Mouse (Mus musculus): ENCODE measurements around the gene Csn3.

Csn3 gene

GRCm38 (mm10) chr5:87925372-87925771, at the start of gene Csn3:
Gene Csn3 (plus strand): TSS chr5:87925579.
- POLR2A ChIA-PET: no interaction called here
- CTCF ChIA-PET: no interaction called here

GRCm38 (mm10) chr5:87884729-87885128, 40.6 kb upstream of the Csn3 start, which contains the start of gene Odam:
Gene Odam (plus strand): TSS chr5:87885029.
- ChIA-PET POLR2A (no interaction called here), CTCF (interaction anchor here in 1 of 4 experiments (0.6 kb wide), 1 partner anchor 220 kb away, joined by 5 read pairs; no protein-coding TSS in a partner anchor)

- ChIA-PET POLR2A (no interaction called here), CTCF (no interaction called here)
Observed at GRCm38 (mm10) chr5:87931603-87932002, 6.2 kb downstream of the Csn3 start.

DNA sequence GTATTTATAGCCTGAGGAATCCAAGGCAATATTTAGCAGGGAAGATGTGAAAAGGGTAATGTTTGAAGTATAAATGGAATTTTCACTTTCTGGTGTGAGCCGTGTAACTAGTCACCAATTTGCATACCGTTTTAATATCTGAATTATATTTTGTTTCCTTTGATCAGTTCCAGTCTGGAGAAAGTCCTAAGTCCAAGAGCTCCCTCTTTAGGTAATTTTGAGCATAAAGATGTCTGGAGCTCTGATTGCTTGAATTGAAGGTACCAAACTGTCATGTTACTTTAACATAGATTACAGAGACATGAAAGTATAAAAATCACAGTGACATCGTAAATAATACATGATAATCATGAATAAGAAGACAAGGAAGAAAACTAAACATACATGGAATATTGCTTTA, 15.4 kb downstream of the Csn3 start:
- ChIA-PET POLR2A (no interaction called here), CTCF (interaction anchor here in 1 of 4 experiments (1.0 kb wide), 1 partner anchor 69 kb away, joined by 3 read pairs; no protein-coding TSS in a partner anchor)

DNA sequence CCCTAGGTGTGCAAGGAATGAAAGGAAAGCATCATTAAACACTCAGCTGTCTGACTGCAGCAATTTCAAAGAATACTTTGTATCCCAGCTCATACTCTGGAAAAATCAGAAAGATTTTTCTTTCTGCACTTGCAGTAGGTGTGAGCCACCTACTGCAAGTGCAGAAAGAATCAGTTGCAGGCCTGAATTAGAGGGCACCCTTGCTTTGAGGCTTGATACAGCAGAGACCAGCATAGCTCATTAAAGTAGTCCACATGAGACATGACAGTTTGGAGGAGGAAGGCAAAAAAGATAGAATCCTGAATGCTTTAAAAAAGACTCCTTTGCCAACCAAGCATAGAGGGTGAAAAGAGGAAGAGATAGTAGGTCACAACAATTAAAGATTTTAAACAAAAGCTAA, 17.1 kb downstream of the Csn3 start:
- ChIA-PET CTCF (no interaction called here), POLR2A (no interaction called here)

DNA sequence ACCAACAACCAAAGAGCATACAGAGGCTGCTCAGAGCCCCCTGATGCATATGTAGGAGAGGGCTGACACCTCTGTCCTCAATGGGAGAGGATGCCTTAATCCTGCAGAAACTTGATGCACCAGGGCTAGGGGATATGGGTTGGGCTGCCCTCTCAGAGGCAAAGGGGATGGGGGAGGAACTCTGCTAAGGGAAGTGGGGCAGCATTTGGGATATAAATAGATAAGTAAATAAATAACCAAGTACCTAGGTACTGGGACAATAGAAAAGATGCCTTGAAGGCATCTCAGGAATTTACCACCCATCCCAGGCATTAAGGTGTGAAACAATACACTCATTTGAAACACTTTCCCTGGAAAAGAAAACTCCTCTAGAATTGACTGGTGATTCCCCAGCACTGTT, 26.5 kb downstream of the Csn3 start:
- ChIA-PET POLR2A (no interaction called here), CTCF (no interaction called here)

DNA sequence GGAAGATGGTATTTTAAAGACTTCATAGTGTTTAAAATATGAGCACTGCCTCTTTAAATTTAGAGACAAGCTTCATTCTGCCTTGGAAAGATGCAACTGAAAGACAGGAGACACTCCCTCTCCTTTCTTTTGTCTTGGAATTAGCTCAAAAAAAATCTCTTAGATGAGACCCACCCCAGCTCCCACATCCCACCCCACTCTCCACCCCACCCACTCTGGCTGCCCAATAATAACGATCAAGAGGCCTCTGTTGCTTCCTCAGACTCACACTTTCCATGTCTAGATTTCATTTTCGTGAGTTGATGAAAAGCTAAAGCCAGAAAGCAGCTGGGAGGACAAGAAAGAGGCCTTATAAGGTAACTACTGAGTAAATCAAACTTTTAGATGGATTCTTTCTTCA, 43.8 kb downstream of the Csn3 start, which contains the start of the genes 2310003L06Rik and Gm28434:
Gene 2310003L06Rik, plus strand, starts transcription at position 259 of the 400 bp plus-strand sequence.
Gene Gm28434, plus strand, starts transcription at position 317 of the 400 bp plus-strand sequence.
- POLR2A ChIA-PET: interaction anchor here in 1 of 4 experiments (0.6 kb wide), 1 partner anchor 796 kb away, joined by 15 read pairs; the partner anchor contains the start of gene Dck

DNA sequence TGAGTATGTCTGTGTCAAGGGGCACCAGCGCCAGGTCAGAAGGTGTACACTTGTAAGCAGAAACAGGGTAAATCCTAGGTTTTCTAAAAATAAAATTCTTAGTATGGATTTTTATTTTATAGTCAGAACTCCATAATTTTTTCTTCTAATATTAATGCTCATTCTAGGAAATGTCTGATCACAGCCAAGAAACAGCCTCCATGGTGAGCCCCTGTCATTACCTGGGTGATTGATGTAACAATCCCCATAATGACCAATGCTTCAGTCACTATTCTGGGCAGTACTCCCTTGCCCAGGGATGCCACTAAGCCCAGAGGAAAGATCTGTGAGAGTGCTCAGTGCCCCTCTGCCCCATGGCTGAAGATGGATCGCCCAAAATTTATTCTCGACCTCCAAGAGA, 53.8 kb downstream of the Csn3 start, which contains the start of gene Cabs1:
Gene Cabs1, plus strand, starts transcription at position 301 of the 400 bp plus-strand sequence.
- ChIA-PET POLR2A (no interaction called here), CTCF (no interaction called here)

More for the DNA sequence above, 43.8 kb downstream of the Csn3 start, which contains the start of the genes 2310003L06Rik and Gm28434:
- CTCF ChIA-PET: no interaction called here

Measured in embryonic stem cell, embryonic (primary cell).